ENCODE assay signal across 8 mouse cellular contexts in genomic region chr7:35753319-35754032, GRCm38 (mm10). TPM values are rescaled to one million over a fixed set of nuclear protein-coding genes. Genes with fewer than 3 reads are reported as not detected.
A peak's percentile ranks its signal among the peaks of the same experiment; 100 is the strongest.
DNase-seq lines count a peak whose midpoint lies in the region; ATAC-seq lines count a peak whose summit lies in the region.

No protein-coding gene starts in this region.

- H3K36me3 ChIP-seq in kidney, embryonic 15.5 days: peaks cover 31% of the 10 kb centered on the region
- H3K36me3 ChIP-seq in embryonic facial prominence, embryonic 10.5 days (replicated peaks): peaks cover 37% of the 10 kb centered on the region
- no peaks in the 10 kb centered on the region for H3K36me3 ChIP-seq in intestine, embryonic 16.5 days (ENCODE audit: control insufficient read depth, insufficient read depth, low read length)
- H3K36me3 ChIP-seq in midbrain, embryonic 15.5 days (replicated peaks): peaks cover 14% of the 10 kb centered on the region

- no peaks in the 10 kb centered on the region for H3K27me3 ChIP-seq in kidney, embryonic 15.5 days
- H3K27me3 ChIP-seq in embryonic facial prominence, embryonic 10.5 days (replicated peaks; ENCODE audit: low read depth, poor library complexity, severe bottlenecking): no peaks in the 10 kb centered on the region
- H3K27me3 ChIP-seq in intestine, embryonic 16.5 days (replicated peaks; ENCODE audit: control insufficient read depth, insufficient read depth, low read length): no peaks in the 10 kb centered on the region
- no peaks in the 10 kb centered on the region for H3K27me3 ChIP-seq in midbrain, embryonic 15.5 days (replicated peaks)

- H3K4me2 ChIP-seq in kidney, embryonic 15.5 days: peak overlapping the region; percentile 93
- peak overlapping the region; percentile 96 for H3K4me2 ChIP-seq in intestine, embryonic 16.5 days (ENCODE audit: low read depth, low read length)
- H3K4me2 ChIP-seq in midbrain, embryonic 15.5 days: peak overlapping the region; percentile 91

- 7% methylated on average over 15 of the region's 15 CpGs for WGBS in kidney, embryonic 15.5 days
- WGBS in embryonic facial prominence, embryonic 10.5 days: 6% methylated on average over 15 of the region's 15 CpGs
- 4% methylated on average over 15 of the region's 15 CpGs for WGBS in intestine, embryonic 16.5 days
- under 1% methylated on average over 15 of the region's 15 CpGs for WGBS in midbrain, embryonic 15.5 days

- H3K27ac ChIP-seq in kidney, embryonic 15.5 days: peak overlapping the region; percentile 55; the same call in 1 of the 2 replicates
- peak overlapping the region; percentile 85 for H3K27ac ChIP-seq in embryonic facial prominence, embryonic 10.5 days (replicated peaks)
- H3K27ac ChIP-seq in intestine, embryonic 16.5 days (ENCODE audit: low read length): no peak overlapping the region
- H3K27ac ChIP-seq in midbrain, embryonic 15.5 days: no peak overlapping the region

- intact Hi-C loops in gastrocnemius, postnatal 36 days (cut with DNase I): no loop called here

- H3K4me1 ChIP-seq in kidney, embryonic 15.5 days: peaks cover 16% of the 10 kb centered on the region
- H3K4me1 ChIP-seq in embryonic facial prominence, embryonic 10.5 days: peaks cover 22% of the 10 kb centered on the region
- peaks cover 7% of the 10 kb centered on the region; the same call in 1 of the 2 replicates for H3K4me1 ChIP-seq in intestine, embryonic 16.5 days (ENCODE audit: control insufficient read depth, insufficient read depth, low read length)
- H3K4me1 ChIP-seq in midbrain, embryonic 15.5 days: peaks cover 18% of the 10 kb centered on the region

- H3K4me3 ChIP-seq in kidney, embryonic 15.5 days (replicated peaks): peak overlapping the region; percentile 83
- peak overlapping the region; percentile 75 for H3K4me3 ChIP-seq in embryonic facial prominence, embryonic 10.5 days
- peak overlapping the region; percentile 85 for H3K4me3 ChIP-seq in intestine, embryonic 16.5 days (ENCODE audit: low read length)
- H3K4me3 ChIP-seq in midbrain, embryonic 15.5 days: peak overlapping the region; percentile 92

- no peak for DNase-seq in kidney, adult 9 months
- no peak for DNase-seq in embryonic facial prominence, embryonic 10.5 days (ENCODE audit: low spot score)
- no peak for DNase-seq in gastrocnemius, postnatal 36 days

- H3K9me3 ChIP-seq in kidney, embryonic 15.5 days (replicated peaks): no peaks in the 10 kb centered on the region
- H3K9me3 ChIP-seq in embryonic facial prominence, embryonic 10.5 days: no peaks in the 10 kb centered on the region
- no peaks in the 10 kb centered on the region for H3K9me3 ChIP-seq in intestine, embryonic 16.5 days (ENCODE audit: control insufficient read depth, low read length)
- H3K9me3 ChIP-seq in midbrain, embryonic 15.5 days: no peaks in the 10 kb centered on the region

- H3K9ac ChIP-seq in kidney, embryonic 15.5 days: peak overlapping the region; percentile 68
- H3K9ac ChIP-seq in intestine, embryonic 16.5 days (ENCODE audit: low read depth, low read length): peak overlapping the region; percentile 81
- peak overlapping the region; percentile 74 for H3K9ac ChIP-seq in midbrain, embryonic 15.5 days

- peak; percentile 61 for ATAC-seq in kidney, embryonic 15.5 days (replicated peaks; ENCODE audit: low FRiP score)
- peak; percentile 5 for ATAC-seq in CD4-positive, CD25-positive, alpha-beta regulatory T cell, adult 4 months
- peak; percentile 27 for ATAC-seq in intestine, embryonic 16.5 days
- peak; percentile 55 for ATAC-seq in midbrain, embryonic 15.5 days (replicated peaks)
- no peak for ATAC-seq in megakaryocyte progenitor cell, adult 5-6 weeks (replicated peaks; ENCODE audit: poor library complexity)

RNA-seq across cellular contexts. Expression of gene Dpy19l3, which starts 0.8 kb away (rescaled TPM):
- 26.1 and 26.9 TPM in 2 replicates for polyA plus RNA-seq in kidney, embryonic 15.5 days (2015; fragmentation: Nextera tagmentation; extraction: Ambion mirVana)
- 10 to 100 TPM; 23.9 to 30.0 TPM for polyA plus RNA-seq in CD4-positive, CD25-positive, alpha-beta regulatory T cell, adult 4 months (2017; shearing (Covaris generic))
- polyA plus RNA-seq in embryonic facial prominence, embryonic 10.5 days (2016; fragmentation: Nextera tagmentation; extraction: Ambion mirVana): 30.6 TPM in 2 replicates
- polyA plus RNA-seq in intestine, embryonic 16.5 days (2015; fragmentation: Nextera tagmentation; extraction: Ambion mirVana): 11.7 and 13.5 TPM in 2 replicates
- 39.6 and 42.3 TPM in 2 replicates for polyA plus RNA-seq in midbrain, embryonic 15.5 days (2015; fragmentation: Nextera tagmentation; extraction: Ambion mirVana)
- total RNA-seq in megakaryocyte progenitor cell, adult 5-6 weeks (2015): 24.5 and 25.6 TPM in 2 replicates
- total RNA-seq in megakaryocyte progenitor cell, adult 5-6 weeks (2017): 15.2 and 26.8 TPM in 2 replicates
- total RNA-seq in gastrocnemius, postnatal 36 days (2021): 1 to 10 TPM; 3.3 to 3.7 TPM

RNA-seq across cellular contexts. Expression of gene Zfp507, which starts 49.3 kb away (rescaled TPM):
- polyA plus RNA-seq in kidney, embryonic 15.5 days (2015; fragmentation: Nextera tagmentation; extraction: Ambion mirVana): 20.3 and 21.5 TPM in 2 replicates
- 1 to 10 TPM; 4.4 to 5.1 TPM for polyA plus RNA-seq in CD4-positive, CD25-positive, alpha-beta regulatory T cell, adult 4 months (2017; shearing (Covaris generic))
- 19.4 and 21.2 TPM in 2 replicates for polyA plus RNA-seq in embryonic facial prominence, embryonic 10.5 days (2016; fragmentation: Nextera tagmentation; extraction: Ambion mirVana)
- polyA plus RNA-seq in intestine, embryonic 16.5 days (2015; fragmentation: Nextera tagmentation; extraction: Ambion mirVana): 10.9 and 14.6 TPM in 2 replicates
- 14.7 and 16.0 TPM in 2 replicates for polyA plus RNA-seq in midbrain, embryonic 15.5 days (2015; fragmentation: Nextera tagmentation; extraction: Ambion mirVana)
- total RNA-seq in megakaryocyte progenitor cell, adult 5-6 weeks (2015): 10.2 and 11.2 TPM in 2 replicates
- total RNA-seq in megakaryocyte progenitor cell, adult 5-6 weeks (2017): 11.2 and 13.1 TPM in 2 replicates
- total RNA-seq in gastrocnemius, postnatal 36 days (2021): 10 to 100 TPM; 13.7 to 15.4 TPM

Comparison
In these comparisons a context has a peak if more than half of its experiments do, and no peak if none do; other contexts are left out.
1. H3K27ac ChIP-seq: peak in kidney, embryonic 15.5 days (single experiment) and embryonic facial prominence, embryonic 10.5 days (single experiment); none in intestine, embryonic 16.5 days (single experiment) and midbrain, embryonic 15.5 days (single experiment).
2. Peak in every context shown above with its lines, with median percentiles within 50 percentile points of each other: H3K4me2 ChIP-seq, H3K4me3 ChIP-seq and H3K9ac ChIP-seq.